Mouse (Mus musculus) G1E (cell line): Measurements from ENCODE around the gene Slc22a23. TPM values are rescaled to one million over a fixed set of nuclear protein-coding genes. Genes with fewer than 3 reads are reported as not detected.

Source experiments
- ATAC-seq: 2 replicates; pipeline ENCODE4 v1.8.0; 2016; ENCODE audit warnings: mild to moderate bottlenecking; ENCODE audit not compliant: insufficient number of reproducible peaks, poor library complexity, low FRiP score, severe bottlenecking; ENCODE audit errors: extremely low read depth
- DNase-seq: peaks from one replicate; pipeline ENCODE4 v3.0.0; 2012; ENCODE audit warnings: low spot score
- H3K27me3 ChIP-seq: 2 replicates; pipeline ENCODE4 v1.6.1; 2012; ENCODE audit warnings: mild to moderate bottlenecking, low read length, inconsistent platforms; ENCODE audit not compliant: insufficient read depth
- H3K36me3 ChIP-seq: replicated peaks from 2 replicates; pipeline ENCODE3; 2012; ENCODE audit warnings: mild to moderate bottlenecking, inconsistent platforms
- H3K4me1 ChIP-seq: 2 replicates; pipeline ENCODE4 v1.6.1; 2012; ENCODE audit warnings: low read depth, low read length, inconsistent platforms, mixed read lengths; ENCODE audit not compliant: insufficient read depth
- H3K4me3 ChIP-seq: 2 replicates; pipeline ENCODE4 v1.5.1; 2012; ENCODE audit warnings: low read depth, mild to moderate bottlenecking, inconsistent platforms, low read length, moderate library complexity, mixed read lengths
- H3K9me3 ChIP-seq: replicated peaks from 2 replicates; pipeline ENCODE4 v1.6.1; 2012; ENCODE audit warnings: inconsistent platforms
- CTCF ChIP-seq: IDR thresholded peaks from 2 replicates; pipeline ENCODE4 v1.5.1; 2012; ENCODE audit warnings: low read depth, low read length, inconsistent platforms, mixed read lengths
- GATA1 ChIP-seq: IDR thresholded peaks from 2 replicates; pipeline ENCODE4 v1.6.1; 2012; ENCODE audit warnings: borderline replicate concordance, low read length, inconsistent platforms, mixed read lengths
- GATA2 ChIP-seq: IDR thresholded peaks from 2 replicates; pipeline ENCODE4 v1.6.1; 2012; ENCODE audit warnings: low read depth, low read length, inconsistent platforms, borderline replicate concordance
- POLR2AphosphoS5 ChIP-seq: IDR thresholded peaks from 2 replicates; pipeline ENCODE4 v1.6.1; 2012; ENCODE audit warnings: low read depth, low read length, inconsistent platforms; ENCODE audit not compliant: insufficient replicate concordance
- TAL1 ChIP-seq: conservative IDR thresholded peaks from 2 replicates; pipeline ENCODE4 v1.6.1; 2012; ENCODE audit warnings: low read depth, low read length, inconsistent platforms, mixed read lengths
- polyA plus RNA-seq: library from polyadenylated mRNA; stranded (reverse); fragments of >175 nt; gene quantifications from 2 replicates; pipeline ENCODE4 v1.2.3, GENCODE M21; 2012
- total RNA-seq, 2 experiments: library from RNA; stranded (forward) in 1 of 2; stranded (reverse) in 1 of 2; fragments of 200-1000 nt in 1 of 2; fragments of >200 nt in 1 of 2; fragmentation: Nextera tagmentation in 1 of 2; gene quantifications; 2 replicates each; pipeline ENCODE4 v1.2.3; 2014 to 2017

The Slc22a23 gene
- total and polyA plus RNA-seq, 3 experiments = 18.0 to 68.0 (median 43.8) TPM

DNA sequence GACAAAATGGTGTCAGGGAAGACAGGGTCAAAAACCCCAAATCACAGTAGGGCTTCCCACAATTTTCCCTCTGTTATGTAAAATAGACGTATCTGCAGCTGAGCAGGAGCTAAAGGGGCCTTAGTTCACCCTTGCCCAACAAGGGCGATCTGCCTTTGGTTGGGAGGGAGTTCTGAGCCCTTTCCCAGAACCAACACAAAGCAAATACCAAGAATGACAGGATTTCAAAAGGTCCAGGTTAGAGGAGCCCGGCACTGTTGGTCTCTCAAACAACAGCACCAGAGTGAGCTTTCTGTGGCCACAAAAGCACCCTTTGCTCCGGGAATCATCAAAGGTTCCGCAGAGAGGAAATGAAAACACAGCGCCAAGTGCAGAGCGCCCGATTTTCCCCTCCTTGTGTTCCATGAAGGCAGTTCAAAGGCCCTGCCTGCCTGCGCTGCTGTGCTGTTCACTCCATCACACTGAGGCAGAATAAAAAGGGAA lies 57.3 kb downstream of the Slc22a23 start:
- TF ChIP-seq POLR2AphosphoS5 = no peak
- TF ChIP-seq GATA2 = no peak
- TF ChIP-seq TAL1 = no peak
- TF ChIP-seq GATA1 = no peak
- no peak for TF ChIP-seq CTCF
- peaks cover 68% of the 10 kb centered on the region for H3K36me3 ChIP-seq
- ATAC-seq = no peak

DNA sequence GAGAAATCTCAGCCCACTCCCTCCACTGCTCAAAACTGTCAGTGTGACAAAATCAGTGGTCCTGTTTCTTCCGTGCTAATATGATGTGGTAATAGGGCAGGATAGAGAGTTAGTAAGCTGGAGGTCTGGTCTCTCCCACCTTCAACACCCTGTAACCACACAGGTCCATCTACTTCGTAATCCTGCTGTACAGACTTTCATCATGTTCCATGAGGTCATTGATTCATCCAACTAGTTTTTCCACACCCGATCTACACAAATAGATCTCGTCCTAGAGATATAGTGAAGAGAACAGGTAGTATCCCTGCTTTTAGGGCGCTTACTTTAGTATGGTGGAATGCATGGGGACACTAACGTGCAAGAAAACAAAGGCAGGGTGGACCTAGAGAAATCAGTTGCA lies 63.6 kb downstream of the Slc22a23 start:
- no peaks in the 10 kb centered on the region for H3K9me3 ChIP-seq
- H3K4me1 ChIP-seq = peaks cover 14% of the 10 kb centered on the region
- DNase-seq (no peak), ATAC-seq (no peak)
- H3K36me3 ChIP-seq = peaks cover 81% of the 10 kb centered on the region
- H3K27me3 ChIP-seq = no peaks in the 10 kb centered on the region
- no peak overlapping the region for H3K4me3 ChIP-seq
- no peak for TF ChIP-seq GATA1
- TF ChIP-seq POLR2AphosphoS5 = no peak
- TF ChIP-seq TAL1 = no peak
- no peak for TF ChIP-seq CTCF
- TF ChIP-seq GATA2 = no peak

More for the DNA sequence above, 57.3 kb downstream of the Slc22a23 start:
- Histone ChIP-seq H3K27me3 (no peaks in the 10 kb centered on the region), H3K9me3 (no peaks in the 10 kb centered on the region), H3K4me1 (no peaks in the 10 kb centered on the region; the same call in 1 of the 2 replicates), H3K4me3 (no peak overlapping the region)
- DNase-seq = no peak

DNA sequence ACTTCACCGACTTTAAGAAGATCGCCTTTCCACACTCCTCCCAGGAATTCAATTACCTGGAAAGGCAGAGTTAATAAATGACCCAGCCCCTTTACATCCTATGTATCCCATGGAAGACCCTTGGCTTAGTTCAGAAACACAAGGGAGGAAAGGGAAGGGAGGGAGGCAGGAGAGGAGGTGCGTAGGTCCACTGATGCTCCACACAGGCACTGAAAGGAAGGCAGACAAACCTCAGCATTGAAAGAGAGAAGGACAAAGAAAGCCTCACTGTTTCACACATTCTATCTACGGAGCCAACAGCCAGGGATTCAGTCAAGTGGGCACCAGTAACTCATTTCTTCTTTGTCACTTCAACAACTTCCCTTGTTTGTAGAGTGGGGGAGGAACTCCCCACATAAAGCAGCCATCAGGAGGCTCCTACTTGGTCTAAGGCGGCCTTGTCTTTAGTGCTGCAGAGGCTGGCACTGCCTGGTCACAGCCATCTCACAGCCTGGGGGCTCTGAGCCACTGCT lies 66.2 kb downstream of the Slc22a23 start:
- H3K9me3 ChIP-seq = no peaks in the 10 kb centered on the region
- H3K27me3 ChIP-seq = no peaks in the 10 kb centered on the region
- peaks cover 22% of the 10 kb centered on the region for H3K4me1 ChIP-seq
- TF ChIP-seq GATA1 (no peak), TAL1 (no peak), GATA2 (no peak), CTCF (no peak), POLR2AphosphoS5 (no peak)
- ATAC-seq (no peak), DNase-seq (no peak)
- peaks cover 78% of the 10 kb centered on the region for H3K36me3 ChIP-seq
- H3K4me3 ChIP-seq = no peak overlapping the region

DNA sequence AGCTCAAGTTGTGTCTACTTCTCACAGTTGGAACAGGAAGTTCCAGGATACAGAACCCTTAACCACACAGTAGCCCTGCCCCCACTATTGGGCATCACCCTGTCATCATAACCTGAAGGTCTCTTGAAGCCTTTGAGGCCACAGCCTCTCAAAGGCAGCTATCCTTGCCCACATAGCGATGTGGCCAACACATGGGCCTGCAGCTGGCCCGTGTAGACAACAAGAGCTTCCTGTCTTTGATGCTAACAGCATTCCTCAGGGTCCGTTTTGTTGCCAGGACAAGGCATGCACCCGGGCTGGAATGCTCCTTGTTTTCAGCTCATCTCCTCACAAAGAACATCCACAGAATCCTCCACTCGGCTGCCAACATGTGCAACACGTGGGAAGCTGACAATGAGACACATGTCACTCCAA lies 66.7 kb downstream of the Slc22a23 start:
- Histone ChIP-seq H3K9me3 (no peaks in the 10 kb centered on the region), H3K36me3 (peaks cover 81% of the 10 kb centered on the region), H3K4me3 (no peak overlapping the region), H3K27me3 (no peaks in the 10 kb centered on the region), H3K4me1 (peaks cover 22% of the 10 kb centered on the region)
- ATAC-seq (no peak), DNase-seq (no peak)
- TF ChIP-seq GATA2 = no peak
- TF ChIP-seq CTCF = no peak

DNA sequence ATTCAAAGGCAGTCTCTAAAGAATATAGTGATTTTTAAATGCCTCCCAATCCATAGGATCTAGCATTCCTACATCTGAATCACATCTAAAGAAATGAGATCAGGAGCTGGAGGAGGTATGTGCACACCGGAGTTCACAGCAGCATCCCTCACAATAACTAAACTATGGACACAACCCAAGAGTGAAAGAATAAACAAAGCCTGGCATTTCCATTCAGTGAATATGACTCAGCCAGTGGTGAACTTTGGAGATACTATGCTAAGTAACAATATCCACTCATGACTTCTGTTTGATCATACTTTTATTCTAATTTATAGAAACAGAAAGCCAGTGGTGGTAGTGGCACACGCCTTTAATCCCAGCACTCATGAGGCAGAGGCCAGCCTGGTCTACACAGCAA lies 67.4 kb downstream of the Slc22a23 start:
- peaks cover 22% of the 10 kb centered on the region for H3K4me1 ChIP-seq
- DNase-seq (no peak), ATAC-seq (no peak)
- TF ChIP-seq TAL1 (no peak), CTCF (no peak), POLR2AphosphoS5 (no peak), GATA2 (no peak), GATA1 (no peak)
- H3K36me3 ChIP-seq = peaks cover 81% of the 10 kb centered on the region
- H3K4me3 ChIP-seq = no peak overlapping the region
- no peaks in the 10 kb centered on the region for H3K9me3 ChIP-seq
- H3K27me3 ChIP-seq = no peaks in the 10 kb centered on the region

DNA sequence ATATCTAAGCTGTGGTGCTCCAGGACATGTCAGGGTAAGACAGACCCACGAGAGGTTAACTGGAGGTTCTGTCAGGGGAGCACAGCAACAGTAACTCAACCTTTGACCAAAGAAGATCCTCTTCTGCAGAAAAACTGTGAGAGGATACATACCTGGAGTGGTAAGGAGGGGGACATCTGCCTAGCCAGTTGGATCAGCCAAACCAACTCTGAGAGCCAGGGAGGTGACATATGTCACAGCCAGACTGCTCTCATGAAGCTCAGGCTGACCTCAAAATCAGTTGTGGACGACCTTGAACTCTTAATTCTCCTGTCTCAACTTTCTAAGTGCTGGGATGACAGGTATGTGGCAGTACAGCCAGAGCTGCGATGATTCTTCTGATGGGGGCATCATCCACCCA lies 68.0 kb downstream of the Slc22a23 start:
- DNase-seq (no peak), ATAC-seq (no peak)
- H3K9me3 ChIP-seq = no peaks in the 10 kb centered on the region
- peaks cover 22% of the 10 kb centered on the region for H3K4me1 ChIP-seq
- peaks cover 81% of the 10 kb centered on the region for H3K36me3 ChIP-seq
- no peak for TF ChIP-seq TAL1
- no peak for TF ChIP-seq GATA2
- TF ChIP-seq CTCF = no peak
- no peak for TF ChIP-seq GATA1
- TF ChIP-seq POLR2AphosphoS5 = no peak
- no peak overlapping the region for H3K4me3 ChIP-seq
- H3K27me3 ChIP-seq = no peaks in the 10 kb centered on the region

DNA sequence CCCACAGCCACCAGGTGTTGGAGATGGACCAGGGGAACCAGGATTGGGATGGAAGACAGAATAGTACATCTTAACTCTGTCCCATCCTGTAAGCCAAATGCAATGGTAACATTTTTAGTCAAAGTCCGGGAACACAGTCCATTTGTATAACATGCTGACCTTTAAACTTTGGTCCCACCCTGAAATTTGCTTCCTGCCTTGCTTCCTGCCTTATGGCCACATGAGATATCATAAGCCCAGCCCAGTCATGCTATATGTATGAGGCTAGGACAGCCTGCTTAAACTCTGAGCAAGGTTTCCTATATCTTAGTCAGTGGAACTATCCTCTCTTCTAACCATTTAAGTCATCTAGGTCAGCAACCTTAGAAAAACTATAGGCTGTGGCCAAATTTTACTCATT lies 70.1 kb downstream of the Slc22a23 start:
- H3K4me3 ChIP-seq = no peak overlapping the region
- ATAC-seq = no peak
- peaks cover 31% of the 10 kb centered on the region for H3K4me1 ChIP-seq
- no peaks in the 10 kb centered on the region for H3K27me3 ChIP-seq
- DNase-seq = no peak
- no peak for TF ChIP-seq GATA2
- no peak for TF ChIP-seq POLR2AphosphoS5
- TF ChIP-seq GATA1 = no peak
- TF ChIP-seq CTCF = no peak
- TF ChIP-seq TAL1 = no peak
- H3K9me3 ChIP-seq = no peaks in the 10 kb centered on the region
- H3K36me3 ChIP-seq = peaks cover 80% of the 10 kb centered on the region
